Mouse (Mus musculus) intestine, postnatal 0 days (tissue): ENCODE measurements around the gene Lmntd1. TPM values are rescaled to one million over a fixed set of nuclear protein-coding genes. Genes with fewer than 3 reads are reported as not detected.

Experiments used
- ATAC-seq: fragments of 200-750 bp; cut with Nextera tagmentation; 2 replicates; pipeline ENCODE4 v1.8.0; 2017; ENCODE audit warnings: mild to moderate bottlenecking, moderate TSS enrichment, moderate library complexity
- H3K27ac ChIP-seq: fragments of 300-500 bp; sonication (generic); 2 replicates; pipeline ENCODE4 v1.5.1; 2014; ENCODE audit warnings: mild to moderate bottlenecking, low read depth, low read length, moderate library complexity
- H3K27me3 ChIP-seq: fragments of 300-500 bp; sonication (generic); replicated peaks from 2 replicates; pipeline ENCODE4 v1.6.1; 2014; ENCODE audit warnings: low read length, mixed read lengths; ENCODE audit not compliant: control insufficient read depth, insufficient read depth
- H3K36me3 ChIP-seq: fragments of 300-500 bp; sonication (generic); 2 replicates; pipeline ENCODE4 v1.6.1; 2014; ENCODE audit warnings: mild to moderate bottlenecking, moderate library complexity; ENCODE audit not compliant: control insufficient read depth, insufficient read depth
- H3K4me1 ChIP-seq: fragments of 300-500 bp; sonication (generic); replicated peaks from 2 replicates; pipeline ENCODE4 v1.6.1; 2014; ENCODE audit warnings: antibody characterized with exemption, low read length, mixed read lengths; ENCODE audit not compliant: control insufficient read depth, insufficient read depth
- H3K4me2 ChIP-seq: fragments of 300-500 bp; sonication (generic); replicated peaks from 2 replicates; pipeline ENCODE4 v1.6.1; 2014; ENCODE audit warnings: low read depth, mild to moderate bottlenecking, moderate library complexity
- H3K4me3 ChIP-seq: fragments of 300-500 bp; sonication (generic); 2 replicates; pipeline ENCODE4 v1.5.1; 2014; ENCODE audit warnings: low read depth, low read length
- H3K9ac ChIP-seq: fragments of 300-500 bp; sonication (generic); 2 replicates; pipeline ENCODE4 v1.6.1; 2014; ENCODE audit warnings: mild to moderate bottlenecking, low read depth, low read length
- H3K9me3 ChIP-seq: fragments of 300-500 bp; sonication (generic); 2 replicates; pipeline ENCODE4 v1.6.1; 2016; ENCODE audit warnings: mixed run types; ENCODE audit not compliant: control insufficient read depth
- CTCF ChIP-seq: sonication (generic); IDR thresholded peaks from 2 replicates; pipeline ENCODE4 v1.5.1; 2016; ENCODE audit warnings: low read depth, mild to moderate bottlenecking, control low read depth, antibody characterized with exemption, moderate library complexity
- WGBS: fragments of 180-500 bp; shearing (Covaris S2); extraction: QIAGEN DNeasy Blood & Tissue Kit; methylation state at CpG from one replicate; pipeline ENCODE4 v1.1.7; 2014; 5-methylcytosine and 5-hydroxymethylcytosine counted together
- polyA plus RNA-seq: library from polyadenylated mRNA; unstranded; fragments of >200 nt; fragmentation: Nextera tagmentation; extraction: Ambion mirVana; gene quantifications from 2 replicates; pipeline ENCODE4 v1.2.1, GENCODE M21; 2015

The Lmntd1 gene
- polyA plus RNA-seq, 1 experiment from 2014 or later: 0.61 TPM

DNA sequence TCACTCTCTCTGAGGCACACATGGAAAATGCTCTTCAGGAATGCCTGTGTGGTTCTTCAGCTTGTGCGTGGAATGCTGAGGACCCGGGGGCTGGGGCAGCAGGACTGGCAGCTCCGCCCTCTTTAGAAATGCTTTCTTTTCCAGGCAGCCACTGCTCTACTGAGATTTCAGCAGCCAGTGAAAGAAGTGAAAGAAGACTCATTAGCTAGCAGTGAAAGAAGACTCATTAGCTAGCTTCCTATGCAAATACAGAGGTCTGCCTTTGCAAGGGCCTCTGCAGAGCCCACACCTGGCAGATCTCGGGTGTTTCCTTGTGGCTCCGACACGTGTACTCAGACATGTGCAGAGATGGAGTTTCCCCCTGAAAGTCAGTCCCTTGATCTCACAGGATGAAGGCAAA is 234.9 kb downstream of the Lmntd1 start:
- H3K9me3 ChIP-seq: no peaks in the 10 kb centered on the region
- no peaks in the 10 kb centered on the region for H3K27me3 ChIP-seq
- no peak overlapping the region for H3K4me3 ChIP-seq
- WGBS: 32% methylated on average over 6 of the region's 6 CpGs
- TF ChIP-seq CTCF: no peak
- H3K4me1 ChIP-seq: no peaks in the 10 kb centered on the region
- no peaks in the 10 kb centered on the region for H3K36me3 ChIP-seq
- H3K27ac ChIP-seq: no peak overlapping the region
- H3K4me2 ChIP-seq: no peak overlapping the region
- H3K9ac ChIP-seq: no peak overlapping the region
- no peak for ATAC-seq

DNA sequence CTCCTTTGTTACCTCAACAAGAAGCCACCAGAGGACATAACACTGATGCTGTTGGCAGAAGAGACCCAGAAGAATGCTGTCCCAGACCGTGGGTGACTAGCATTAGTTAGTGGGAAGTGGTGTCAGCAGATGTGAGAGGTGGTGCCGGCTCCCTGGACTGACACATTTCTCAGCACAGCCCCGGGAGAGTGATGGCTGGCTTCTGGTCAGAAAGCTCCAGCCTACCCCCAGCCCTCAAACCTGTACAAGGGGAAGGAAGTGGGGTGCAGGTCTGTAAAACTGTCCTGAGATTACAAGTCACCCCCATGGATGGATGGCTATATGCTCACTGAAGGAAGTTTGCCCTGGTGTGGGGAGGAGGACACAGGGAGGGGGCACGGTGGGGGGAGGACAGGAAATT is 235.4 kb downstream of the Lmntd1 start:
- TF ChIP-seq CTCF: no peak
- no peak for ATAC-seq
- Histone ChIP-seq H3K9ac (no peak overlapping the region), H3K27ac (no peak overlapping the region), H3K36me3 (no peaks in the 10 kb centered on the region), H3K9me3 (no peaks in the 10 kb centered on the region), H3K4me3 (no peak overlapping the region), H3K4me2 (no peak overlapping the region), H3K4me1 (no peaks in the 10 kb centered on the region), H3K27me3 (no peaks in the 10 kb centered on the region)
- 53% methylated on average over 4 of the region's 4 CpGs for WGBS

DNA sequence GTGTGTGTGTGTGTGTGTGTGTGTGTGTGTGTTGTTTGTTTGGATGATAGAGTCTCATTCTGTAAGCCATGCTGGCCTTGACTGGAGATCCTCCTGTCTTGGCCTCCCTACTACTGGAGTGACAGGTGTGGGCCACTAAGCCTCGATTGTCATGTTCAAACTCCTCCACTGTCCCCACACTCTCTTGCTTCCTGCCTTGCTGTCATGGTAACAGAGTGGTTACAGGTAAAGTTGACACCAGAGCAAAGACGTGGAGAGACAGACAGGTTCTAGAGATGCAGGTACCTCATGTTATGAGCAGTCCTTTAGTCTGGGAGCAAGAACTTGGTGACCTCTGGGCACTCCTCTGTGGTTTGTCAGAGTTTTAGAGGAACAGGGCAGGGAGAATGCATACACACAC is 239.7 kb downstream of the Lmntd1 start:
- H3K27me3 ChIP-seq: no peaks in the 10 kb centered on the region
- H3K4me2 ChIP-seq: no peak overlapping the region
- no peak overlapping the region for H3K4me3 ChIP-seq
- H3K4me1 ChIP-seq: no peaks in the 10 kb centered on the region
- no peaks in the 10 kb centered on the region for H3K9me3 ChIP-seq
- ATAC-seq: no peak
- 54% methylated on average over 2 of the region's 2 CpGs for WGBS
- no peak for TF ChIP-seq CTCF
- no peaks in the 10 kb centered on the region for H3K36me3 ChIP-seq
- no peak overlapping the region for H3K9ac ChIP-seq
- H3K27ac ChIP-seq: no peak overlapping the region

DNA sequence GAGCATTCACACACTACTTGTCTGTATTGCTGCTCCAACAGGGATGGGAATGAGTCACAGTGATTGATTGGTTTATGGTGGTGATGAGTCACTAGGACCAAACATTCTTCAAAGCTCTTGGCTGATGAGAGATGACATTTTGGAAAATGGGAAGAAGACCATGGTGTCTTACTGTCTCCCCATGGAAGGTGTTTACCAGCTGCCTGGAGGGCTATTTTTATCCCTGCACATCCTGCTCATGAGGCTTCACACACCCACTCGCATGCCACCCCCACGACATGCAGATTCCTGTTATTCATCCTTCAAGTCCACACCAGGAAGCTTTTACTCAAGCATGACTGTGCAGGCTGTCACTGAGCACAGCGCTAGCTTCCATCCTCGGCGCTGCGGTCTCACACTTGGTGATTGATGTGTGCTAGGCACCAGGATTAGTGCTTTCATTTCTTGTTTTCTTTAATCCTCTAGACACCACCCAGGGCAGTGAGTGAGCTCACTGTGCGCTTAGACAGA is 240.4 kb downstream of the Lmntd1 start:
- Histone ChIP-seq H3K4me2 (no peak overlapping the region), H3K4me1 (no peaks in the 10 kb centered on the region), H3K27me3 (no peaks in the 10 kb centered on the region), H3K4me3 (no peak overlapping the region), H3K27ac (no peak overlapping the region), H3K9ac (no peak overlapping the region), H3K36me3 (no peaks in the 10 kb centered on the region), H3K9me3 (no peaks in the 10 kb centered on the region)
- no peak for TF ChIP-seq CTCF
- WGBS: 50% methylated on average over 7 of the region's 7 CpGs
- 0 out of 2 replicates have a peak, but pooled peaks have one; percentile 16 for ATAC-seq

DNA sequence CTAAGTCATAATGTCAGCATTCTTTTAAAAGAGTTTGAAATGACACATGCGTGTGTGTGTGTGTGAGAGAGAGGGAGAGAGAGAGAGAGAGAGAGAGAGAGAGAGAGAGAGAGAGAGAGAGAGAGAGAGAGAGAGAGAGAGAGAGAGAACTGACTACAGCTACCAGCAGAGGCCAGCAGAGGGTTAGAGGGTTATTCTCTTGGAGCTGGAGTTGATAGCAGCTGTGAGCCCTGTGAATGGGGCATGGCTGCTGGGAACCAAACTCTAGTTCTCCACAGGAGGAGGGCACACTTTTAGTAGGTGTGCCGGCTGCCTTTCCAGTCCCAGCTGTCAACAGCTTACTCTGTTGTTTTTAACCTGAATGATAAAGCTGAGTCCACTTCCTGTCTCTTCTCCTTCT is 242.1 kb downstream of the Lmntd1 start:
- Histone ChIP-seq H3K9ac (no peak overlapping the region), H3K36me3 (no peaks in the 10 kb centered on the region), H3K4me2 (no peak overlapping the region), H3K4me3 (no peak overlapping the region), H3K27ac (no peak overlapping the region), H3K9me3 (no peaks in the 10 kb centered on the region), H3K4me1 (no peaks in the 10 kb centered on the region), H3K27me3 (no peaks in the 10 kb centered on the region)
- peak; percentile 58 for TF ChIP-seq CTCF
- ATAC-seq: no peak
- 44% methylated on average over 2 of the region's 2 CpGs for WGBS

DNA sequence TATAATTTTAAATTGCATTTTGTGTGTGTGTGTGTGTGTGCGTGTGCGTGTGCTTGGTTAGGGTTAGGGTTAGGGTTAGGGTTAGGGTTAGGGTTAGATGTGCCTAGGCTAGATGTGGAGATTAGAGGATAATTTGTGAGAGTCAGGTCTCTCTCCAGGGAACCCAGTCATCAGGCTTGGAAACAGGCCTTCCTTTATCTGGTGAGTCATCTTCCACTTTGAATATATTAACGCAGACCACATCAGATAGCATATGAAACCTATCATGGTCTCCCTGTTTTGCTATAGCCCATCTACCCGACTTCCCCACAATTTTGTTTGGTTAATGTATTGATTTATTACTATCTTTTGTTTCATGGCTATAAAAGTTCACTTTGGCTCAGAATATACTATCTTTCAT is 242.5 kb downstream of the Lmntd1 start:
- TF ChIP-seq CTCF: no peak
- WGBS: 58% methylated on average over 4 of the region's 4 CpGs
- H3K36me3 ChIP-seq: no peaks in the 10 kb centered on the region
- H3K4me2 ChIP-seq: no peak overlapping the region
- no peak overlapping the region for H3K4me3 ChIP-seq
- H3K4me1 ChIP-seq: no peaks in the 10 kb centered on the region
- H3K27ac ChIP-seq: no peak overlapping the region
- no peaks in the 10 kb centered on the region for H3K27me3 ChIP-seq
- H3K9ac ChIP-seq: no peak overlapping the region
- H3K9me3 ChIP-seq: no peaks in the 10 kb centered on the region
- no peak for ATAC-seq

DNA sequence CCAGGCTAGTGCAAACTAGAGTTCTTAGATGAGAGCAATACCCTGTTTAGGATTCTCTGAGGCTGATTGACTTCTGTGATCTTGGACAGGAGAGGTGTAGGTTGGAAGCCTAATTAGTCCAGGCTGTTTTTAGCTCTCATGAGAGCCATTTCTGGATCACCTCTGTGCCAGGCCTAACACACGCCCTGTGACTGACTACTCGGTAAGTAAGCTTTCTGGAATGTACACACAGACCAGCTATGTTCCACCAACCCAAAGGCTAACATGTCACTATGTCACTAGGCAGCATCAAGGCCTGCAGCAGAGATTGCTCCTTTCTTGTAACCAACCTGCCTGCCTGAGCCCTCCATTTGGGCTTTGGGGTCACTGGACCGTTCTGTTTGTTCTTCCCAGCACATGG is 243.8 kb downstream of the Lmntd1 start:
- no peak for ATAC-seq
- Histone ChIP-seq H3K9me3 (no peaks in the 10 kb centered on the region), H3K4me1 (no peaks in the 10 kb centered on the region), H3K4me2 (no peak overlapping the region), H3K27me3 (no peaks in the 10 kb centered on the region), H3K27ac (no peak overlapping the region), H3K9ac (no peak overlapping the region), H3K36me3 (no peaks in the 10 kb centered on the region), H3K4me3 (no peak overlapping the region)
- no peak for TF ChIP-seq CTCF
- WGBS: 63% methylated on average over 3 of the region's 3 CpGs
